Mouse (Mus musculus): Measurements from ENCODE around the gene Tmem233.

DNA sequence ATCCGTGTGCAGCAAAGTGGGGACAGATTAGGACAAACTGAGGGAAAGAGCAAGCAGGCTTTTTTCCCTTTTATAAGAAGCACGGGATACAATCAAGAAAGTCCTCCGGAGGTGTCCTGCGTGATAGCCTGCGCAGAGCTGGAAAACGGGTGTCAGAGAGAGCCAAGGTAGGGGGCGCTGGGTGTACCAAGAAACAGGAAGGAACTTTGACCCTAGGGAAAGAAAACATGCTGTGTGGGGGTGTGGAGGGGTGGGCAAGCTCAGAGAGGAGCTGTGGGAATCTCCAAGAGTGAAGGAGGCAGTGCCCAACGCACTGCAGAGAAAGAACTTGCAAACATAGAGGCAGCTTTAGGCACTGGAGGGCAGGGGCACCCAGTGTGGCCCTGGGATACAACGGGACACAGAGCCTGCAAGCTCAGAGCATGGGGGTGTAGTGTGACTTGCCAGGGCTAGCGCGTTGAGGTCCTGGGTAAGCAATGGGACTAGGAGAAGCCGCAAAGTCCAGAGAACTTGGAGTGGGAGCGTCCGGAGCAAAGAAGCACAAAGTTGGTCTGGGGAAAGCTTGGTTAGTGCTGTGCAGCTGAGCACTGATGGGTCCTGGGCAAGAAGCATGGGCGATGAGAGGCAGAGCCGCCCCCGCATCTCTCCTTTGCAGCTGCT lies 673 bp downstream of the Tmem233 start:
- TF ChIP-seq CTCF (IDR thresholded peaks at IDR 0.05; ENCODE audit: borderline replicate concordance, extremely low read depth, insufficient read depth, insufficient read length) (no peak), POLR2A (IDR thresholded peaks at IDR 0.05; ENCODE audit: borderline replicate concordance, extremely low read depth, insufficient read depth, insufficient read length, poor library complexity, severe bottlenecking) (no peak)

Measured in brain, embryonic 14.5 days (tissue).